Mouse (Mus musculus) embryo, embryonic 10 days (tissue): ENCODE data around the gene Mcur1.
A peak's percentile ranks its signal among the peaks of the same experiment; 100 is the strongest.

ENCODE experiments used
- DNase-seq: peaks from one replicate; pipeline ENCODE4 v3.0.0-alpha.2; 2015; ENCODE audit warnings: low spot score

The Mcur1 gene

GRCm38 (mm10) chr13:43564733-43565132 is 4.7 kb upstream of the Mcur1 start:
- no peak for DNase-seq

GRCm38 (mm10) chr13:43562726-43563125 is 2.7 kb upstream of the Mcur1 start:
- no peak for DNase-seq

DNA sequence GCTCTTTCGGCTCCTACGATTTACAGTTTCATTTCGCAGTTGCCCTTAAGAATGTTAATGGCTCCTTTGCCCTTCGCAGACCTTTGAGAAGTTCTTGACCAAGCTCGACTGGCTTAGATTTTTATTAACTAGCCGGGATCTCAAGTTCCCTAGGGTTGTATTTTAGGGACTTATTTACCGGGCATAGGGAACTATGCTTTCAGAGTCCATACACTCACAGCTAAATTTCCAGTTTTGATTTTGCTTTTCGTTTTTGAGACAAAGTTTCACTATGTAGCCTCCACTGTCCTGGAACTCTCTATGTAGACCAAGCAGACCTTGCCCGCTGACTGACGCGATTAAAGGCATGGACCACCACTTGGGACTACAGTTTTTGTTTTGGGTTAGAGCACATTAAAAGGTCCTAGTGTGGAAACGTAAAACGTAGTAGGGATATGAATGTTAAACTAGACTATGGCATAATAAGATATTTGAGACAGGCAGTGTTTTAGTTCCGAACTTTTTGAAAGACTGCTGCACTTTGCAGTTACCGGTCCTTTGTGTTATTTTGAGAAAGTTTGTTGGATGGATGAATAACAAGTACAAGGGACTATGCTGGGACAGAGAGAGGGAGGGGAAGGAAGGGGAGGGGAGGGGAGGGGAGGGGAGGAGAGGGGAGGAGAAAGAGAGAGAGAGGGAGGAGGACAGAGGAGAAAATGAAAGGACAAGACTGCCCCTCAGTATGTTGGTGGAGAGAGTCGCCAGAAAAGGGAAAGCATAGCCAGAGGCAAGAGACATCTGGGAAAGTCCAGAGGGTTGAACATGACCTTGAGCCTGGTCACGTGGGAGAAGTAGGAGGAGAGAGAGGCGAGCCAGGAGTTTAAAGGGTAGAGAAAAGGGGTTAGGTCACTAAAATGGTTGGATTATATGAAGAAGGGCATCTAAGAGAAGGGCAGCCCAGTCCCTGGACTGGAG is 744 bp upstream of the Mcur1 start:
- peak; percentile 52 for DNase-seq

GRCm38 (mm10) chr13:43558959-43559358 is 1.0 kb downstream of the Mcur1 start:
- no peak for DNase-seq

DNA sequence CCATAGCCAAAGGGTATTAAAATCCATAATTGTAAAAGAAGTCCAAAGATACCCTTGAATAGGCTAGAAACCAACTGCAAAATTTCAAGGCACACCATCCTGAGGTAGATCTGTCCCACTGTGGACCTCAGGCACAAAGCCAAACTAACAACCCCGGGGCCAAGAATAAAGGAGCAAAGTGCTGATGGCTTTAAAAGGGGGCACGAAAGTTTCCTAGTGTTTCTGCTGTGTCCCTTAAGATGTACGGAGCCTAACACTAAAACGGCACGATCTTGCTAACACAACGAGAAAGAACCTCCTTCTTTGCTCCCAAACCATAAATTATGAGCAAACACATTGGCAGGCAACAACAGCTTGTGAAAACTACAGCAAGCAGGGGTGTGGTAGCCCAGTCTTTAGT is 1.6 kb downstream of the Mcur1 start:
- no peak for DNase-seq

DNA sequence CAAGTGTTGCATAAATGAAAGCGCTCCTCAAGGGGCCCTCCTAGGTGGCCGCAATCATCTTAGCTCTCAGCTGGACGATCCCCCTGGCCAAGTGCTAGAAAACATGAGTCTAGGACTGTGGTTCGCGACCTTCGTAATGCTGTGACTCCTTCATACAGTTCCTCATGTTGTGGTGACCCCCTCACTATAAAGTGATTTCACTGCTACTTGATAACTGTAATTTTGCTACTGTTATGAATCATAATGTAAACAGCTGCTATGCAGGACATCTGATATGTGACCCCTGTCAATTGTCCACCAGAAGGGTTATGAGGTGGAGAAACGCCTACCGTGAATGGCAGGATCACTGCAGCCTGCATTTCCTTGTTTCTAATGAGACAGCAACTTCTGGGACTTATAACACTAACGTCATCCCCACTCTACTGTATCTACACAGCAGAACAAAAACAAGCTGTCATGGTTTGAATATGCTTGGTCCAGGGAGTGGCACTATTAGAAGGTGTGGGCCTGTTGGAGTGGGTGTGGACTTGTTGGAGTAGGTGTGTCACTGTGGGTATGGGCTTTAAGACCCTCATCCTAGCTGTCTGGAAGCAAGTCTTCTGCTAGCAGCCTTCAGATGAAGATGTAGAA is 3.0 kb downstream of the Mcur1 start:
- DNase-seq, result no peak

GRCm38 (mm10) chr13:43555321-43555720 is 4.7 kb downstream of the Mcur1 start:
- no peak for DNase-seq

- no peak for DNase-seq
Observed at GRCm38 (mm10) chr13:43554827-43555226, 5.2 kb downstream of the Mcur1 start.

DNA sequence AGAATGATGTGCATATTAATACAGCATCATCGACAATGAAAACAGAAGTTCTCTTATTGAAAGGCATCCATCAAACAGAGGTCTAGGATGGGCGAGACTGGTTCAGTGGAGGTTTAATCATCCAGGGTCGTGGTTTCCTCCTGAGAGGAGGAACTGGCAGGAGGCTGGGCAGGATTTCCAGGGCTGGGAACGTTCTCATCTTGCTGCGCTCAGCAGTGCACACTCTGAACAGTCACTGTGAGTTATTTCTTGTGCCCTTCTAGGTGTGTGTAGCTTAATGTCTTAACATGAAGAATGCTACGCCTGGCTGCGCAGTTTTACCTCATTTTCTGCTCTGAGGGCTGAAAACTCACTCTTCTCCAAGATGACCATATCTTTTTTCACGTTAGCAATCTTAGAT is 9.3 kb downstream of the Mcur1 start:
- DNase-seq, result no peak

DNA sequence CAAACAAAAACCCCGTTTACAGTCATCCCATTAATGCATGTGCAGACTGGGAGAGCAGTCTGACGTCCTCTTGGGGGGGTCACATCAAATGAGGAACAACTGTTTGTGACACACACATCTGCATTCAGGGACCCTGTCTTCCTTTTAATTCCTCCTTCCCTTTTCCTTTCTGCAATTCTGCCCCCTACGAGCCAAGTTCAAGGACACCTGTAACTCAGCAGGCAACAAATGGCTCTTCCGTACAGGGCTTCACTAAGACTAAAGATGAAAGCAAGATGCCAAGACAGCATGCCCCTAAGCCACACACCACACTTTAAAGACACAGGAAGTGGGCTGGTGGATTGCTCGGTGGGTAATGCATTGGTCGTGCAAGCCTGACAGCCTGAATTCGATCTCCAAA is 10.1 kb downstream of the Mcur1 start:
- DNase-seq, result no peak

- no peak for DNase-seq
Observed at GRCm38 (mm10) chr13:43549078-43549698, 10.8 kb downstream of the Mcur1 start.

GRCm38 (mm10) chr13:43548617-43549016 is 11.4 kb downstream of the Mcur1 start:
- DNase-seq, result no peak

- peak; percentile 90 for DNase-seq
Observed at GRCm38 (mm10) chr13:43546861-43547260, 13.1 kb downstream of the Mcur1 start.

DNA sequence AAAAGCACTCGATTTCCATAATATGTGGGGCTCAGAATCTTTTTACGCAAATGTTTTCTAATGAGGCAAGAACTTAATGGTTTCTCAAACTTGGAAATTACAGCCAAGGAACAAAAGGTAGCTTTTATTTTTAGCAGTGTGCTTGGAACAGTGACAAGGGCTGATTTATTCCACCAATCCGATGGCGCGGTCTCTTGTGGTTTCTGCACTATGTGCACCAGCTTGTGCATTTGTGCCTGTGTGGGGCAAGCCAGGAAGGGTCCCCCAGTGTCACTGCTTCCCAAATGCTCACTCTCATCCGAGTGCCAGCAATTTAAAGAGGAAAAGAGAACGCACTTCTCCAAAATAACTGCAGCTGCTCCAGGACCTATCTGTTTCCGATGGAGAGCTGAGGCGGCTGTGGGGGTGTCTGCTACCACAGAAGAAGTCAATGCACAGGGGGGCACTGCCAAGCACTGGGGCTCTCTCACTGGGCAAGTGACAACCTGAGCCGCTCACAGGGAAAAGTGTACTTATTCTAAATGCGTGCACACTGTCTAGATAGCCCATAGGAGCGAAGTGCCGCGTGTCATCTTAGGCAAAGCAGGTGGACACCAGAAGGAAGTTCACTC is 19.7 kb downstream of the Mcur1 start:
- DNase-seq, result no peak

GRCm38 (mm10) chr13:43539409-43539808 is 20.6 kb downstream of the Mcur1 start:
- DNase-seq, result no peak

DNA sequence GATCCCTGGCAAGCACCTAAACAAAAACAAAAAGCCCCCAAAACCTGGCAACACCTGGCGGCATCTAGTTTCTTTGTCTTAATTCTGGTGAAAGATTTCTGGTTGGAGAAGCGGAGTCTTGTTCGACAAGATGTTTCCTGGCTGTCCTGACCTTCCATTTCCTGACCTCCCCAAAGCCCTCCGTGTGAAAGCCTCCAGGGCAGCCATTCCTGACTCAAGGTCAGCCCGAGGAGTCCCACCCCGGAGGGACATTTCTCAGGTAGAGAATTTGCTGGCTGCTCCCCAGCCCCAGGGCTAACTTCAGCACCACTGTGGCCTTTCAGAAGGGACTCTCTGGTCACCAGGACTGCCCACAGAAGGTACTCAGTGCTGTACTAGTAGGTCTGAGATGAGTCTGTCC is 22.1 kb downstream of the Mcur1 start:
- no peak for DNase-seq

DNA sequence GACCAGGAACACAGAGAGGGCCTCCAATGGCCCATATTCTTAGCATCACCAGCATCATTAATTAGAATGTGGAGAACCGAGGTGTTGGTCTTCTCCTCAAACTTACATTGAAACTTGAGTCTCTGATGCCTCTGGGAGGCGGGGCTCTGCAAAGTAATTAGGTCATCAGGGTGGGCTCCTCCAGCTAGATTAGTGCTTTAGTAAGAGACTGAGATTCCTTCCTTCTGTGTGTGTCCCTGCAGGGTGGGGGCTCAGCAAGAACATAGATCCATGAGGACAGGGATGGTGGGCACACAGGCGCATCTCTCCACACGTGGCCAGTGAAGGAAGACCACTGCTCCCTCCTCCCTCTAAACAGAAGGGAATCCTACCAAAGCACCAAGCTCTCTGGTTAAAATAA is 26.0 kb downstream of the Mcur1 start:
- DNase-seq, result no peak

GRCm38 (mm10) chr13:43530832-43531693 is 28.9 kb downstream of the Mcur1 start:
- peak; percentile 83 for DNase-seq

DNA sequence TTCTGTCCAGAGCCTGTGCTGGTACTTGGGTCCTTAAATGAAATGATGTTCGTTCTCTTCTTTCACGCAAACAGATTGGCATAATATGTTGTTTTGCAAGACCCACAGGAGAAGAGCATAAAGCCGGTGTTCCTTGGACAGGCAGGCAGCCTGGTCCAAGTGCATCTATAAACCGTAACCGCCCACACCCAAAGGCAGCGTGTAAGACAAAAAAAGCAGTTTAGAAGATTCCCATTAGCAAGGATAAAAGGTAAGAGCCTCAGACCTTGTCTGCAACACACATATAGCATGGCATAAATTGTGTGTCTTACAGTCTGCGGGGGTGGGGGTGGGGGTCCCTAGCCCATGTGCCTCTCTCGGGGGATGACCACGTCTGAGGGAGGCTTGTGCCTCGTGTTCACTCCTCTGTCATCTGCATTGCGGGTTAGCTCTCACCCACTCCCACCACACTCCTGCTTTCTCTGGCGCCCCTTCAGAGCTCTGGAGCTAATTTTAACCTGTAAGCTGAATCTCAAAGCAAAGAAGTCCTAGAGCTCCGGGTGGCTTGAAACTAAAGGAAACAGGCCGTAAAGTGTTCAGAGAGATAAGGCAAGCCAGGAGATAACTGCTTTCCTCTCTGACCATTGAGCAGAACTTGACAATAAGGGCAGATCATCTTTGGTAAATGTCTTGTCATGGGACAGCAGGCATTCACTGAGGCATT is 29.7 kb downstream of the Mcur1 start:
- DNase-seq, result peak; percentile 8

DNA sequence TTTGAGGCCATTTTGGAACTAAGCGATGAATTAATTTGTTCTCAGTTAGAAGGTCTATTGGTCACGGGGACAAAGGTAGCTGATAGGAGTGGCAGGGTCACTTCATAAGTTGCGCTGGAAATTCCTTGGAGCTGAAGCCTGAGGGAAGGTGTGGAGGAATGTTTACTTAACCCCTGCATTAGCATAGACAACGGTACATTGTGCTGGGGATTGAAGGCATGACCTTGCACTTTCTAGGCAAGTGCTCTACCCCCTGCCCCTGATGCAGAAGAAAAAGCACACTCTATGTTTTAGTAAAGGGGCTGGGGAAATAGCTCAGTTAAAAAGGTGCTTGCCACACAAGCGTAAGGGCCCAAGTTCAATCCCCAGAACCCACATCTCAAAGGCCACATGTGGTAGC is 33.7 kb downstream of the Mcur1 start:
- DNase-seq, result no peak
